Mouse (Mus musculus): Measurements from ENCODE around the gene Pfkl.

DNA sequence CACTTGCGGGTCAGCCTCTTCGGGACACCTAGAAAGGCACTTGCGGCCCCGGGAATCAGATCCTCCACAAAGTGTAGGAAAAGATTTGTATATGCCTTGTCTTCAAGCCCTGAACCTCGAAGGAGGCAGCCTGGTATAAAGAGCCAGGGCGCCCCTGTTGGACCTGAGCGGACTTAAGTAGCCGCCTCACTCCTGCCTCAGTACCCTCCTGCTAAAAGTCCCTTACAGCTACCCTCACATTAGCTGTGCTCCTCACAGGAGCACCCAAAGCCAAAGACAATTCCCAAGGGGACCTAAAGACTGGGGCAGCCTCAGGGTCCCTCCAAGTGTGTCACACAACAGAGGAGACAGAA lies 39.9 kb downstream of the Pfkl start:
- TF ChIP-seq POLR2A (IDR thresholded peaks at IDR 0.05; ENCODE audit: insufficient read length, low read depth), result no peak
- no peak for TF ChIP-seq POLR2AphosphoS2 (IDR thresholded peaks at IDR 0.05; ENCODE audit: insufficient read length, low read depth)
- TF ChIP-seq USF1 (IDR thresholded peaks at IDR 0.05; ENCODE audit: low read depth), result no peak
- TF ChIP-seq MAX (IDR thresholded peaks at IDR 0.05; ENCODE audit: low read depth), result no peak
- TF ChIP-seq E2F4 (IDR thresholded peaks at IDR 0.05; ENCODE audit: insufficient read depth), result no peak
- no peak for TF ChIP-seq MYOG (IDR thresholded peaks at IDR 0.05; ENCODE audit: control insufficient read depth in 1 of 3, insufficient read depth in 1 of 3, insufficient read length in 2 of 3, low read depth in 2 of 3)
- no peak for TF ChIP-seq TCF12 (IDR thresholded peaks at IDR 0.05; ENCODE audit: insufficient read depth, poor library complexity, severe bottlenecking)
- no peak for TF ChIP-seq TCF3 (IDR thresholded peaks at IDR 0.05; ENCODE audit: insufficient read length, low read depth)
- TF ChIP-seq CEBPB (IDR thresholded peaks at IDR 0.05; ENCODE audit: insufficient read depth, poor library complexity, severe bottlenecking), result no peak
